Mouse (Mus musculus): ENCODE measurements around the gene Bscl2. TPM values are rescaled to one million over a fixed set of nuclear protein-coding genes. Genes with fewer than 3 reads are reported as not detected.
"Not testable (repeated sequence)": the region's sequence is repeated elsewhere in the genome, so short reads cannot be mapped to it uniquely, and the experiment has no call there.

Bscl2 gene
- total RNA-seq, 2 experiments from 2014 or later: 15.7 to 20.8 TPM

GRCm38 (mm10) chr19:8871267-8872186 lies 34.3 kb downstream of the Bscl2 start, which contains the start of gene Ubxn1:
Ubxn1 (plus strand) TSS chr19:8871496.
- DNase-seq: peak; percentile 98

DNA sequence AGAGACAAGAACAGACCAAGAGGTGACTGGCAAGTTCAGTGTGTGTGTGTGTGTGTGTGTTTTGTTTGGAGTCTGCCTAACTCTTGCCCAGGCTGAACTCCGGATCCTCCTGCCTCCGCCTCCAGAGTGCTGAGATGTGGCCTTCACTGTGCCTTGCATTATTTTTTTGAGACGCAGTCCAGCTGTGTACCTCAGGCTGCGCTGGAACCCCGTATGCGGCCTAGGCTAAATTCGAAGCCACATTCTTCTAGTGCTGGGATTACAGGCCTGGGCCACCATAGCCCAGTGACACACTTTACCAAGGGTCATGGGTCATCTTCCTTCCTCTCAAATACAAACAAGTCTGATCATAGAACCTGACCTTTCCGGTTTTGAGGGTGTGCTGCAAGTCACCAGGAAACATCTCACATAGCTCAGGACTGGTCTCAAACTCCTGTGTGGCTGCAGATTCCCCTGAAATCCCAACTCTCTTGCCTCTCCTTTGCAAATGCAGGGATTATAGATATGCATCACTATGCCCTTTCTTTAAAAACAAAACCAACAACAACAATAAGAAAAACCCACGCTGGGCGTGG lies 35.1 kb downstream of the Bscl2 start:
- DNase-seq: no peak

DNA sequence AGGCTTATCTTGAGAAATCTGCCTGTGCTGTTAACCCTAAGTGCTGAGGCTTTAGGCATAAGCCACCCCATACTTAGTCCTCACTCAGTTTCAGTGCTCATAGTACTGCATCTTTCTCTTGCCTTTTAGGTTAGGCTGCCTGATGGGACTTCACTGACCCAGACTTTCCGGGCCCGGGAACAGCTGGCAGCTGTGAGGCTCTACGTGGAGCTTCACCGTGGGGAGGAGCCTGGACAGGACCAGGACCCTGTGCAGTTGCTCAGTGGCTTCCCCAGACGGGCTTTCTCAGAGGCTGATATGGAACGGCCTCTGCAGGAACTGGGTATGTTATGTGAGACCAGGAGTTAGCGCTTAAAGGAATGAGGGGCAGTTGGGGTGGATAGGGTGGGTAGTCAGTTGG lies 37.8 kb downstream of the Bscl2 start:
- no peak for DNase-seq

- peak; percentile 88 for DNase-seq
These were observed 43.2 kb downstream of the Bscl2 start, which contains the start of gene Uqcc3 for GRCm38 (mm10) chr19:8880311-8881033. Uqcc3 (minus strand) TSS chr19:8880923.

- DNase-seq: no peak
These were observed 43.7 kb downstream of the Bscl2 start for GRCm38 (mm10) chr19:8881034-8881392.

DNA sequence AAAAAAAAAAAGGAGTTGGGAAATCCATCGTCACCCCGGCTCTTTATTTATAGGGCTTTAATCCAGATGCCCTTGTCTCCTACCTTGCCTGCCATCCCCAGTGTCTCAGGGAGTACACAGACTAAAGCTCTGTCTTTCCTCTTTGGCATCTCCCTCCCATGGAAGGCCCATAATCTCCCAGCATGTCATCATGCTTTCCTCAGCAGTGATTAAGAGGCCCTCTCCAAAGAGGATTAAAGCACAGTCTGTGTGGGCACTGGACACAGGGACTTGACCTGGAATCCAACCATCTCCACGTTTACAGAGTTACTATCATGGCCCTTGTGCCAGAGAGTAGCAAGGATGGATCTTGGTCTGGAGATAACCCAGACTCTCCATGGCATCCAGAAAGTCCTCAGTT lies 46.3 kb downstream of the Bscl2 start, which contains the start of the genes Lbhd1 and Gm49403:
Gene Lbhd1, plus strand, starts transcription at position 117 of the 400 bp plus-strand sequence.
Gene Gm49403, plus strand, starts transcription at position 315 of the 400 bp plus-strand sequence.
- no peak for DNase-seq

DNA sequence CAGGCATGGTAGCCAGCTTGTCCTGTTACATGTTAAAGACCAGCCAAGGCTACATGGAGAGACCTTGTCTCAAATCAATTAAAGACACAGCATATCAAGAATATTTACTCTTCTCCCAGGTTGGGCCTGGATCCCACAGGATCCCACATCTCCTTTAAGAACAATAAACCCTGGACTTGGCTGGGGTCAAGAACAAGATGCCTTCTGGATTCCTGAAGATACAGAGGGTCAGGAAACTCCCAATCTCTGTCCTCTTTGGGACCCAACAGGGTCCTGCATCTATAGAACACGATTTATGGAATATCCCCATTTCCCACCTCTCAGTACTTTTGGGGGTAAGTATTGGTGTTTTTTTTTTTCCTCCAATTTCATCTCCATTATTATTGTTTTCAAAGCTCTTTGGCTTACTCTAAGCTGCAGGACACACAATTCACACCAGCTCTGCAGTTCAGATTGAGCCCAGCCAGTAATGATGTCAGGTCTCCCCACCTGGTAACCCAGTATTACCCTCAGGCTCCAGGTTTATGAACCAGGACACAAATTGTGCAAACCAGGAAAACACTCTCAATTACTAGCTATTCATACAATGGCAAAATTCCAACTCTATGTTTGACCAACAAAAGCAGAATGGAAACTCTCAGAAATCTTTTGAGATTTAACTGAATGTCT lies 49.8 kb downstream of the Bscl2 start:
- no peak for DNase-seq

GRCm38 (mm10) chr19:8887585-8888463 lies 50.6 kb downstream of the Bscl2 start:
- DNase-seq: no peak

GRCm38 (mm10) chr19:8888511-8889385 lies 51.5 kb downstream of the Bscl2 start, which contains the start of the genes 1810009A15Rik and Gm49416:
1810009A15Rik (plus strand) TSS chr19:8888853.
Gm49416 (plus strand) TSS chr19:8888926.
- DNase-seq: peak; percentile 93

- DNase-seq: peak; percentile 78
These were observed 55.8 kb downstream of the Bscl2 start, which contains the start of gene Ints5 for GRCm38 (mm10) chr19:8892829-8893766. Ints5 (plus strand) TSS chr19:8893005.

DNA sequence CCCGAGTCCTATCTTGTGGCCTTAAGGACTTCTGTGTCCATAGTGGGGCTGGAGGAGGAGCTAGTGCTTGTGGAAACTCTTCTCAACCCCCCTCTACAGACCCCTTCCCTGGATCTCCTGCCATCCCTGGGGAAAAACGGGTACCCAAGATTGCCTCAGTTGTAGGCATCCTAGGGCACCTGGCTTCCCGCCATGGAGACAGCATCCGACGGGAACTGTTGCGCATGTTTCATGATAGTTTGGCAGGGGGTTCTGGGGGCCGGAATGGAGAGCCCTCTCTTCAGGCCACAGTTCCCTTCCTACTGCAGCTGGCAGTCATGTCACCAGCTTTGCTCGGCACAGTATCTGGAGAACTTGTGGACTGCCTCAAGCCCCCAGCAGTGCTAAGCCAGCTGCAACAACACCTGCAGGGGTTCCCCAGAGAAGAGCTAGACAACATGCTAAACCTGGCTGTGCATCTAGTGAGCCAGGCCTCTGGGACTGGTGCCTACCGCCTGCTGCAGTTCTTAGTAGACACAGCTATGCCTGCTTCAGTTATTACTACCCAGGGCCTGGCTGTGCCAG lies 58.2 kb downstream of the Bscl2 start:
- DNase-seq: no peak

DNA sequence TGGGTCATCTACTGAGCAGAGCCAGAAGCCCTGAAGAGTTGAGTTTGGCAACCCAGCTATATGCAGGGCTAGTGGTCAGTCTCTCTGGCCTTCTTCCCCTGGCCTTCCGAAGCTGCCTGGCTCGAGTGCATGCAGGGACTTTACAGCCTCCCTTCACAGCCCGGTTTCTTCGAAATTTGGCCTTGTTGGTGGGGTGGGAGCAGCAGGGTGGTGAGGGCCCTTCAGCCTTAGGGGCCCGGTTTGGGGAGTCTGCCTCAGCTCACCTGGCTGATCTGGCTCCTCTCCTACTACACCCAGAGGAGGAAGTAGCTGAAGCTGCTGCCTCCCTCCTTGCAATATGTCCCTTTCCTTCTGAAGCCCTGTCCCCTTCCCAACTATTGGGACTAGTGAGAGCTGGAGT lies 59.0 kb downstream of the Bscl2 start:
- not testable (repeated sequence) for DNase-seq

- peak; percentile 35 for DNase-seq
These were observed 60.1 kb downstream of the Bscl2 start for GRCm38 (mm10) chr19:8897211-8897864.

- DNase-seq: peak; percentile 93
These were observed 60.7 kb downstream of the Bscl2 start, which contains the start of gene Ganab for GRCm38 (mm10) chr19:8897865-8898495. Ganab (plus strand) TSS chr19:8898071.
